Mouse (Mus musculus) urinary bladder, postnatal 25 days (tissue): ENCODE results near the gene Snapc5.
"Not testable (repeated sequence)": the region's sequence is repeated elsewhere in the genome, so short reads cannot be mapped to it uniquely, and the experiment has no call there.

ENCODE experiments used
- DNase-seq: peaks from one replicate; pipeline ENCODE4 v3.0.0; 2022; ENCODE audit warnings: low spot score

Snapc5 gene

DNA sequence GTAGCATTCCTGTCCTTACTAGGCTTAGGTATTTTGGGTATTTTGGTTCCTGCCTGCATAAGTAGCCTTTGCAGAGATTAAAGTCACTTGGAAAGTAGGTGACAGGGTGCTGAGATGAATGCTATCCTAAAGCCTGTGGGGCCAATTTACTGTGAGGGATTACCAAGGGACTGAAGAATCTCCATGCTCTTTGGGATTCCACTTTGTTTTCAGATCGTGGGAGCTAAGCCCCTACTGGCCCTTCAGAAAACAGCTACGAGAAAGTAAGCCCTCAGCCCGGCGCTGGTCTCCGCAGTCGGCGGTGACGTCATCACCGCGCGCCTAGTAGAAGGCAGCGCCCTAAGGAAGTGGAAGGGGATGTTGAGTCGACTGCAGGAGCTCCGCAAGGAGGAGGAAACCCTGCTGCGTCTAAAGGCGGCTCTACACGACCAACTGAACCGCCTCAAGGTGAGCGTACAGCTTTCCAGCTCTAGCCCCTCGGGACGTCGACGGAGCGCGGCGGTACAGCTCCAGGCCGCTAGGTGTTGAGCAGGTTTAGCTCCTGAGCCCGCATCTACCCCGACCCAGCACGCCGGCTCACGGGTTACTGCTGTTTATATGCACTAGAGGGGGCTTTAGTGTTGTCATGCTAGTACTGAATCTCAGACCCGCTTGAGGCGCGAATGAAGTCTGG lies at the start of gene Snapc5:
Gene Snapc5, plus strand, starts transcription at position 301 of the 673 bp plus-strand sequence.
- DNase-seq, result peak; percentile 82

DNA sequence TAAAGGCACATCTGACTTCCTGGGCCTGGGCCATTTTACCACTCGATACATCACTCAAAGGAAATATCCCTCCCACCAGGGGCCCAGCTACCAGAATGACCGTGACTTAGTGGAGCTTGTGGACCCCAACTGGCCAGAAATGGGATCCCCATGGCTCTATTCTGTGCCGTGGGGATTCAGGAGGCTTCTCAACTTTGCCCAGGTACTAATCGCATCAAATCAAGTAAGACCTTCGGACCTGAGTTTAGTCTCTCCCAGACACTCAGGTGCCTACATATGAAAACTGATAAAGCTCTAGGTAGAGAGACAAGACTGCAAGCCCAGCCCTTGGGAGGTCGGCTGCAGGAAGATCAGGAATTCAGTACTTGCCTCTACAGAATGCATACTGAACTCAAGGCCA lies 47.5 kb upstream of the Snapc5 start:
- no peak for DNase-seq

DNA sequence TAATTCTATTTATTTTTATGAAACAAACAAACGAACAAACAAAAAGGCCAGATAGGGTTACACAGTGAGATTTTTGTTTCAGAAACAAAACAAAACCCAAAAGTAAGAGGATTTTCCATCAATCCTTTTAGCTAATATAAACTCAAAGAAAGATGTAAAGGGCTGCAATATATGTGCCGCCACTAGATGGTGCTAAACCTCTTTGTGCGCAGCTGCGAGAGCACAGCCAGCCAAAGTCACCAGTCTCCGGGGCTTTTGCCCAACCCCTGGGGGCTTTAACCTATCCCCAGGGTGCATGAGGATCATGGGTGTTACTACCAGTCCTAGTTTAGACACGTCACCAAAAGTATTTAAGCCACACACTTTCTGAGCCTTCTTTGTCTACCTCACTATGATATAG lies 40.2 kb upstream of the Snapc5 start:
- DNase-seq, result peak; percentile 41

DNA sequence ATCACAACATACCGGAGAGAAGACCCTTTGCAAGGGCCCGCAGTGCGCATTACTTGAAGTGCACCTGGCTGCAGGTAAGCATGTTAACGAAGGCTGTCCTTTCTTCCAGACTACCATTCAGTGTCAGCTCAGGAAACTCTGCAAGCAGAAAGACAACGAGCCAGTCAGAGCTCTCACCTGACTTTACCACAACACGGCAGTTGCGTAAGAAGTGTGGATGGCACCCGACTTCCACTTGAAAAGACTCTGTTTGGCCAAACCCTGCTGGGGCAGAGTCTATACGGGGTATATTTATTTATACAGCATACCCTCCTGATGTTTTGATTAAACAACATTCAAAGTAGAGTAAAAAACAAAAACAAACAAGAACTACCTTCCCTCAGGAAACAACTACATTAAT lies 39.2 kb upstream of the Snapc5 start:
- no peak for DNase-seq

DNA sequence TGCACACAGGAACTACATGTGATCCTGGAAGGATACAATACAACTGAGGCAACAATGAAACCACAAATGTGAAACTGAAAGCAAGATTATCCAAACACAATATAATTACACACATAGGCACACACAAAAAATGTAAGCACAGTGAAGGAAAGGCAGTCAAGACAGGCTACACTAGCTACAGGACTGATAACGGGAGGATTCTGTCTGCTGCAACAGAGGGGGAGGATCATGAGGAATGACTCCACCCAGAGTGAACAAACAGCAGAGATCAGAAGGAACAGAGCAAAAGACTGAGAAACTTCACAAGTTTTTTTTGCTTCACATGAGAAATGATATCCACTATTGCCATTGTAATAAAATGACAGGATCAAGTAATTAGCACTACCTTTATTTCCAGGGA lies 22.4 kb upstream of the Snapc5 start:
- no peak for DNase-seq

DNA sequence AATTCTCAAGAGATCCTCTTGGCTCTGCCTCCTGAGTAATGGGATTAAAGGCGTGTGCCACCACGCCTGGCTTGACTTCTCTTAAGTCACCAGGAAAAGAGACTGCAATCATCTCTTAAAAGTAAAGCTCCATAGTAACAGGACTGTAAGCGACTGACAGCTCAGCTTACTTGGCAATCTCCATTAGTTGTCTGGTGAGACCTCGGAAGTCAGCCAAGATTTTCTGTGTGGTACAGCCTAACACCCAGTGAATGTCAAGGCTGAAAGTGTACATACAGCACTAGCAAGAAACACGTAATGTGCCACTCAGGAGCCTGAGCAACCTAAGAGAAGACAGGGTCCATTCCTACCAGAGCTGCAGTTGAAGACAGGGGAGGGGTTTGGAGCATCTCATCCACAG lies 18.6 kb upstream of the Snapc5 start:
- DNase-seq, result no peak

DNA sequence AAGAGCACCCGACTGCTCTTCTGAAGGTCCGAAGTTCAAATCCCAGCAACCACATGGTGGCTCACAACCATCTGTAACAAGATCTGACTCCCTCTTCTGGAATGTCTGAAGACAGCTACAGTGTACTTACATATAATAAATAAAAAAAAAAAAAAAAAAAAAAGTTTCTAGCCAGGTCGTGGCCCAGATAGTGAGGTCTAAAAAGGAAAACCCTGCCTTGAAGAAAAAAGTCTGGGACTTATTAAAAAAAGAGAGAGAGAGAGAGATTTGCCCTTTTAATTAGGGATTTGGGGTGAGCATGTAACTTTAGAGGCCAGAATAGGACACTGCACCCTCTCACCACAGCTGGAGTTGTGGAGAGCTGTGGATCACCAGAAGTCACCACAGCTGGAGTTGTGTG lies 9.1 kb upstream of the Snapc5 start:
- not testable (repeated sequence) for DNase-seq

DNA sequence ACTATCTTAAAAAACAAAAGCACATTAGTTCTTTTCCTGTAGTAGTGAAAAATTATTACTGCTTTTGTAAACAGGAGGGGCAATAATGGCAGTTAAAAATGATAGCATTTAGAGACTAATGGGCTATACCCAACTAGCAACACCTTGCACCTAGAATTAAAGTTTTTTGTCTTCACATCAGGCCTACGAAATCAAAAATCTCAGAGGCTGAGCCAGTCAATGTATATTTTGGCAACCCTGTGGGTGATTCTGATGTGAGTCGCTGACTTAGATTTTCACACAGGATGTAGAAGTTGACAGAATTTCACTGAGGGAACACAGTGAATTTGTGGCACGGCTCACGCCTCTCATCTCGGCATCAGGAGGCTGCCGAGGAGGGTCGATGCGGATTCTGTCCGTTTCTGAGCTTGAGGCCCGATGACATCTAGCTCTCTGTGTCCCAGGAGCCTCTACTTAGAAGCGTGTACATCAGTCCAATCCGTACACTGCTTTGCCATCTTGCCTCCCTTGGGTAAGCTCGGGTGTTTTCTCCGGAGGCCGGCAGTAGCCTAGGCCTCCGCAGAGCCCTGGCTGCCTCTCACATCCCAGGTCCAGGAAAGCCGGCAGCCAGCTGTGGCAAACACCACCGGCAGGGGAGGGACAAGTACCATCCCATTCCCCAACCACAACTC lies 6.8 kb upstream of the Snapc5 start:
- no peak for DNase-seq

DNA sequence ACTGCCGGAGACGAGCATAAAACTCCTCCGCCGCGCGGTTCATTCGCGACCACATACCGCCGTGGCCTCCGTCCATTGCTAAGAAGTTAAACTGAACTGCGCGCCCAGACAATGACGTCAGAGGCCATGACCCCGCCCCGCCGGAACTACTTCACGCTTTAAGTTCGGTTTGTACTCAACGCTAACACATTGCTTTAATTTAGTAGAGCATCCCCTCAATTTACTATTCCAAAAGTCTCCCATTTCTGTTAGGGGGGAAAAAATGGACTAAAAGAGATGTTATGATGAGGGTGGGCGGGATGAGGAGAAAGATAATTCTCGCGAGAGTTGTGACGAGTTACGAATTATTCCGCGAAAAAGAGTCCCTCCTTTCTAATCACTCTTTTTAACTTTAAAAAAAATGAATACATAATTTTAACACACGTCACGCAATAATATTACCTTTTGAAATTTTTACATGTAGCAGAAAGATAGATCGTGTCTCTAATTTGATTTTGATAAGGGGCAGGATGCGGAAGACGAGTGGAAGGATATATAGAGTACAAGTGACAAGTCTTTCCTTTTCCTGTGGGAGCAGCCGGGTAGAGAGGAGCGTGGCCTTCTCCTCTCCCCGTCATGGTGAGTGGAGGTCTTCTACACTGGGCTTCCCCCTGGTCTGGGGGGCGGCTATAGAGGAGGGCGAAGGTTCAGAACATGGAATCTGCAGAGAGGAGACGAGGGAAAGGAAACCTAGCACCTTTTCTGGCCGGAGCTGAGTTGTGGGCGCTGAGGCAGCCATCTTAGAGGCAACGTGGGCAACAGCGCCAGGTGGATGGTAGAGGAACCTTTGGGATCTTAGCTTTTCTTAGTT lies 6.0 kb upstream of the Snapc5 start, which contains the start of the genes Zwilch and Rpl4:
Gene Zwilch, minus strand, starts transcription at position 289 of the 850 bp plus-strand sequence.
Gene Rpl4, plus strand, starts transcription at position 560 of the 850 bp plus-strand sequence.
- DNase-seq, result peak; percentile 76

DNA sequence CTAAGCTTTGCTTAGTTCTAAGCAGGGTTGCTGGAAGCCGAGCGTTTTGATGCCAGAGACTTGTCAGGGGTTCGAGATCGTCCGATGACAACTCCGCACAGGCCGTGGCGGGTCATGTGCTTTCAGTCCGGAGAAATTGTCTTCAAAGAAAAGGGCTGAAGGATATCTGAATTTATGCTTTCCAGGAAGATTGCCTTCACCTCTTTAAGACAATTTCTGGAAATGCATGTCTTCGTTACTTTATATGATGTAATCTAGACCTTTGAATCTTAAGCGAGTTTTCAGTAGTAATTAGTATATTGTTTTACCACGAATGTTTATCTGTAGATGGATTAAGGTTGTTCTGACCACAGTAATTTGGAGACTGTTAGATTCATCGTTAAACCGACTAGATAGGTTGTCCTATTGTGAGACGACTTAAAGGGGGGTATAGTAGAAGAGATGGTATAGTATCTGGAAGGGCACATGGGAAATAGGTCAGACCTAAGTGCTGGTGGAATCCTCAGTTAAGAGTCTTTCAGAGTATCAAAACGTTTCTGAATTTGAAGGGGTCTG lies 5.3 kb upstream of the Snapc5 start:
- no peak for DNase-seq

DNA sequence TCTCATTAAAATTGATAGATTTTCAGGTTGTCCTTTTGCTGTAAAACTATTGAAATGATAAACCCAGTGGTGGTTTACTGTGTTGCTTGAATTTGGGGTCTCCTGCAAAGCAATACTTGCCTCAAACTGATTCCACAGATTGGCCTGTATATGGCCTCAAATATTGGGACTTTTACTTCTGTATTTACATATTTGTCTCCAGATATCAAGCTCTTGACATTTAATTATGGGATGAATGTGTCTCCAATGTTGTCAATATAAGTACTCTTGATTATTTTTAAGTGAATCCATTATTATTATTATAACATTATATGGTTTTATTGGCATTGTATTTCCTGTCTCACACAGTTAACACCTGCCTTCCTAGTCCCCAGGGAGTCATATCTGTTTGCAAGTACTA lies 4.7 kb upstream of the Snapc5 start:
- no peak for DNase-seq

DNA sequence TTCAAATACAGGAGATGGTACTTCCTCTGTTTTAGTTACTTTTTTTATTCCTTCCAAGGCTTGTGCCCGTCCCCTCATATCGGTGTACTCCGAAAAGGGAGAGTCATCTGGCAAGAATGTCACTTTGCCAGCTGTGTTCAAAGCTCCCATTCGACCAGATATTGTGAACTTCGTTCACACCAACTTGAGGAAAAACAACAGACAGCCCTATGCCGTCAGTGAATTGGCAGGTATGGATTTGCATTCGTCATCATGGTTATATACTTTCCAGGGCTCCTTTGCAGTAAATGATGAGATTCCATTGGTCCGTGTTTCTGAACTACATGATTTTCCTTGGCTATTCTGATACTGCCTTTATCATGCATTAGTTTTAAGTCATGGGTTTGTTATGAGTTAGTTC lies 4.3 kb upstream of the Snapc5 start:
- no peak for DNase-seq

DNA sequence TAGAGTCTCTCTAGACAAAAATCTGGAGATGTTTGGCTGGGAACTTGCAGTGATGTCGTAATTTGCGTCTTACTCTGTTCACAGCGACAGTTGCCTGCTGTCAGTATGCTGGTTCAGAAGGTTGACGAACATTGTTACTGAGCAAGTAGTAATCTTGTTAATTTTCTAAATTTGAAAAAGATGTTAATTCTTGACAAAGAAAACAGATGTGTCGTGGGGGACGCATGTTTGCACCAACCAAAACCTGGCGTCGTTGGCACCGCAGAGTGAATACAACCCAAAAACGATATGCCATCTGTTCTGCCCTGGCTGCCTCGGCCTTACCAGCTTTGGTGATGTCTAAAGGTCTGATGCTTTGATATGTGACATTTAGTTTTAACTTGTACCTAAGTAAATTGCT lies 3.7 kb upstream of the Snapc5 start:
- no peak for DNase-seq

DNA sequence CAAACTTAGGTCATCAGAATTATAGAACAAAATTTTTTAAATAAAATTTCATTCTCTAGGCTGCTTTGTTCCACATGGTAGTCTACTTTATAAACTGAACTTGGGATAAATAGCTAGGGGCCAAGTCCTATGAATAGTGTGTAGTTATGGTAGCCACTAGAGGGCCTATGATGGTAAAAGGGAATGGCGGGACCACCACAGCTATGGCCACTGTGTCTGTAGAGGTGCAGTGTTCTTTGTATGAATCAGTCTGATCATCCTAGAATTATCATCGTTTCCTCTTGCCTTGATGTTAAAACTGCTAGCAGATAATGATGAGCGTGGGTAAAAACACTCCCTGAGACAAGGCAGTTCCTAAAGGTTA lies 482 bp upstream of the Snapc5 start:
- no peak for DNase-seq

DNA sequence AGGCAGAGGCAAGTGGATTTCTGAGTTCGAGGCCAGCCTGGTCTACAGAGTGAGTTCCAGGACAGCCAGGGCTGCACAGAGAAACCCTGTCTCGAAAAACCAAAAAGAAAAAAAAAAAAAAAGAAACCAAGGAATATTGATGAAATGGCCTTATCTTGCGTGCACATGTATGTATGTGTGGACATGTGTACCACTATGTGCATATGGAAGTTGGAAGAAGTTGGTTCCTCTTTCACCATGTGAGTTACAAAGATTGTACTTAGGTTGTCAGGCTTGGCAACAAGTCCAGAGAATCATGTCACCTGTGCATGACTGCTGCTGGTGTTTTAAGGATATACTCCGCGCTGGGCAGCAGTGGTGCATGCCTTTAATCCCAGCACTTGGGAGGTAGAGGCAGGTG lies 4.2 kb downstream of the Snapc5 start:
- not testable (repeated sequence) for DNase-seq

DNA sequence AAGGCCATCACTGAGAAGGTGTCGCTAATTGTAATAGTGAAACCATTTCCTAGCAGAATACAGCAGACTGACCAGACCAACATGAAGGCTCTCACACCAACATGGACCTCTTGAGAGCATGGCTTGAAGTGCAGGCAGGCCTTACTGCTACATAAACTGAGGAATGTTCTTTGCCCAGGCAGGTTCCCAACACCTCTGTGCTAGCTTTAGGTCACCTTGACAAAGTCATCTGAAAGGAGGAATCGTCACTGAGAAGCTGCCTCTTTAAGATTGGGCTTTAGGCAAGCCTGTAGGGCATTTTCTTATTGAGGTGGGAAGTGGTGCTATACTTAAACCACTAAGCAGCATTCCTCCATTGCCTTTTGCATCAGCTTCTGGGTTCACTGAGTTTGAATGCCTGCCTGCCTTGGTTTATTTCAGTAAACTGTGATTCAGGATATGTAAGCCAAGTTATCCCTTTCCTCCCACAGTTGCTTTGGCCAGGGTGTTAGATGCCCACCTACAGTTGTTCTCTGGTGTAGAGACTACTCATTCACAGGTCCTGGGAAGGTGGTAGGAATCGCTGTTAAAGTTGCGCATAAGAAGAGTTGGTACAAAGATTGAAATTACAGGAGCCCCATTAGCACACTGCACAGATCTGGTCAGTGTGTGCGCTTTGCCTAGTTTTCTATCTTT lies 5.2 kb downstream of the Snapc5 start:
- DNase-seq, result no peak

DNA sequence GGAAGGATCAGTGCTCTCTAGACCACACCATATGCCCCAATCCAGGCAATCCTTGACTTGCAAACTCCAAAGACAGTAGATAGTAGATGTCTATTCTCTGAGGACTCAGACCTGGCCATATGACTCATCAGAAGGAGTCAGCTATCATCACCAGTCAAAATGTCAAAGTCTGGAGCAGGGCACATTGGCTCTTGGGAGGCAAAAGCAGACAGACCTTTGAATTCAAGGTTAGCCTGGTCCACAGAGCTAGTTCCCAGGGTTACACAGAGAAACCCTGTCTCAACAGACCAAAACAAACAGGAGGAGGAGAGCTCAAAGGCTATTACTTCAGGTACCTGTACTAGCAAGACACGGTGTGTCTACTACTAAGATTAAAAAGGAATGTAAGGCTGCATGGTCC lies 14.8 kb downstream of the Snapc5 start:
- no peak for DNase-seq

DNA sequence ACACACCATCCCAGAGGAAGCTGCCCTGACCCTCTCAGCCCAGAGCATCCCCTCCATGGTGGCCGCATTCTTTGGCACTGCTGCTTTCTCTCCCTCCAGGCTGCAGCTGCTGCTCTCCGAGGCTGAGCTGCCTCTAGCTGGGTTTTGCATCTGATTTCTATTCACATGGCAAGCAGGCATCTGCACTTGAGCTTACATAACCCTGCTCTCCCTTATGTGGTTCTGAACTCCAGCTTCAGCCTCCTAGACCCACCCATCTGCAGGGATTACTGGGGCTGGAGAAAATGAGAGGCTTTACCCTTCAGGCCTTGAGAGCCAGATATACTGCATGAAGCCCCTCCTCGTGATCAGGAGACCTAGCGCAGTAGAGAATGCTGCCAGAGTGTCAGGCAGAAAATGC lies 16.5 kb downstream of the Snapc5 start:
- DNase-seq, result no peak

DNA sequence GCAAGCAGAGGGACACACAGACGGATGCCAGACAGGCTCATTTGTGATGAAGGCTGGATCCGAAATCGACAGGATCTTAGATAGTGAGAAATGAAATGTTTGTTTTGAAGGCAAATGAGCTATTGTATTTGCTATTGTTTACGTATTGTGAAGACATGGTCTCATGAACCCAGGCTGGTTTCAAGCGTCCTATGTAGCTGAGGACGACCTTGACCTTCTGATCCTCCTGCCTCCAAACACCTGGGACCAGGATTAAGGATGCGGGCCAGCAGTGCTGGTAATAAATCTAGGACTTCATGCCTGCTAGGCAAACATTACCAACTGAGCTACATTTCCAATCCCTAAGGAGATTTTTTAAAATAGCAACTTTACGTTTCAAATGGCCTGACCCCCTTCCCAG lies 18.4 kb downstream of the Snapc5 start:
- DNase-seq, result no peak

DNA sequence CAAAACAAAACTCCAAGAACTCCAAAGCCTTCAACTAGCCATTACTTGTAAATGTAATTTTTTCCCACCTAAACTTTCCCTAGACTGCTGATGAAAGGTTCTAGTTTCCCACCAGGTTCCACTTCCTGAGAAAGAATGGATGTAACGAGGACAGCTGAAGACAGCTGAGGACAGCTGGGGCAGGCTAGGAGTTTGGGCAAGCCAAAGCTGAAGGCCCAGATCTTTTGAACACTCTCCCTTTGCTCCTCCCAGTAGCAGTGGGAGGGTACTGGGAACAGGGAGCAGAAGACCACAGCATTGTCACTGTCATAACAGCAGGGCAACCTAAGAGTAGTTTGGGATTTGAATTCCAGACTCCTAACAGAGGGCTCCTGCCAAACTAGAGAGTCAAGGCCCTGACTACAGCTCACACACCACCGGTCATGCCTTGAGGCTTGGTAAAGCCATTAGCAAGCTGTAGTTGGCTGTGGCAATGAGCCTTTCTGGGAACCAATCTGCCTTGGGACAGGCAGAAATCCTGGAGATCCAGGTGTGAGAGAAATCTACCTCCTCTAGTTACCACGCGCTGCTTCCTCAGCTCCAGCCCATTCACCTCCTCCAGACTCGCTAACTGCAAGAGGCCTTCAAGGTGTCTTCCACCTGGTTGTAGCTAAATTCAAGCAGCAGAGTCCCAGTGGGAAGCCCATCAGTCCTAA lies 19.1 kb downstream of the Snapc5 start:
- no peak for DNase-seq

DNA sequence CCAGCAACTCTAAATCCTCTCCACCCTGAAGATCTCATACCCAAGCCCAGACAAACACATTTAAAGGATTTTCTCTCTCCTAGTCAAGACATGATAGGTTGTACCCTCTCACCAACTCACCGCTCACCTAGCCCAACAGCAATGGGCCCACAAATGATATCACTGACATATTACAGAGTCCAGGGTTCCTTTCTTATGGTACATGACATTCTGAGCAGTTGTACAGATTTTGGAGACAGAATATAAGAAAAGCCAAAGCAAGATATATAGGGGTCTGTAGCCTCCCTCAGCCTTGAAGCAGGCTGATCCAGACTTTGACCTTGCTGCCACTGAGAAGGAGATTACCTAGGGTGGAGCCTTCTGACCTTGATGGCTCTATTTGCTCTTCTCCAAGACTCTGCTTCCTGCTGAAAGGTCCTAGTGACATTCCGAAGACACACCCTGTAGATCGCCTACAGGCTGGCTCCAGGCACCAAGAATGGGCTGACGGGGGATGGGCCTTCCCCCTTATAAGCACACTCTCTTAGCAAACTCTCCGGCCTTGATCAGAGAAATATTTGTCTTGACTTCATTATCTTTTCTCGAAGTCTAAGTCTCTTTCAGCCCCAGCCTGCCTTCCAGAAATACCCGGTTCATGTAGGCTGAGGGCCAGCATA lies 19.8 kb downstream of the Snapc5 start:
- DNase-seq, result not testable (repeated sequence)
